Mouse (Mus musculus): ENCODE measurements around the gene Grin1.

The Grin1 gene

GRCm38 (mm10) chr2:25287927-25288649 is 30.9 kb downstream of the Grin1 start, which contains the start of gene Tmem210:
Gene Tmem210 (plus strand): TSS chr2:25288145.
- no peak for DNase-seq (ENCODE audit: low read depth, low spot score)

- no peak for DNase-seq (ENCODE audit: low read depth, low spot score)
Observed at GRCm38 (mm10) chr2:25286837-25287636, 31.9 kb downstream of the Grin1 start.

- no peak for DNase-seq (ENCODE audit: low read depth, low spot score)
Observed at GRCm38 (mm10) chr2:25286314-25286713, 32.7 kb downstream of the Grin1 start.

- DNase-seq (ENCODE audit: low read depth, low spot score) = no peak
Observed at GRCm38 (mm10) chr2:25285551-25285950, 33.4 kb downstream of the Grin1 start.

- peak; percentile 89 for DNase-seq (ENCODE audit: low read depth, low spot score)
Observed at GRCm38 (mm10) chr2:25278928-25279882, 39.8 kb downstream of the Grin1 start.

GRCm38 (mm10) chr2:25273010-25273409 is 46.0 kb downstream of the Grin1 start:
- DNase-seq (ENCODE audit: low read depth, low spot score) = no peak

- no peak for DNase-seq (ENCODE audit: low read depth, low spot score)
Observed at GRCm38 (mm10) chr2:25272515-25272914, 46.5 kb downstream of the Grin1 start.

- peak; percentile 99 for DNase-seq (ENCODE audit: low read depth, low spot score)
Observed at GRCm38 (mm10) chr2:25271827-25272511, 47.0 kb downstream of the Grin1 start, which contains the start of the genes Ssna1 and Anapc2. Gene Ssna1 (minus strand): TSS chr2:25272438. Gene Anapc2 (plus strand): TSS chr2:25272478.

GRCm38 (mm10) chr2:25267746-25268309 is 51.2 kb downstream of the Grin1 start:
- DNase-seq (ENCODE audit: low read depth, low spot score) = no peak

- no peak for DNase-seq (ENCODE audit: low read depth, low spot score)
Observed at GRCm38 (mm10) chr2:25267241-25267640, 51.7 kb downstream of the Grin1 start.

GRCm38 (mm10) chr2:25266720-25267119 is 52.3 kb downstream of the Grin1 start:
- DNase-seq (ENCODE audit: low read depth, low spot score) = no peak

GRCm38 (mm10) chr2:25265897-25266656 is 52.9 kb downstream of the Grin1 start:
- no peak for DNase-seq (ENCODE audit: low read depth, low spot score)

- DNase-seq (ENCODE audit: low read depth, low spot score) = no peak
Observed at GRCm38 (mm10) chr2:25264851-25265250, 54.1 kb downstream of the Grin1 start.

GRCm38 (mm10) chr2:25264286-25264660 is 54.7 kb downstream of the Grin1 start:
- DNase-seq (ENCODE audit: low read depth, low spot score) = no peak

GRCm38 (mm10) chr2:25263623-25264285 is 55.2 kb downstream of the Grin1 start:
- no peak for DNase-seq (ENCODE audit: low read depth, low spot score)

- peak; percentile 81 for DNase-seq (ENCODE audit: low read depth, low spot score)
Observed at GRCm38 (mm10) chr2:25262795-25263622, 56.0 kb downstream of the Grin1 start.

GRCm38 (mm10) chr2:25262291-25262767 is 56.7 kb downstream of the Grin1 start, which contains the start of gene Tprn:
Gene Tprn (plus strand): TSS chr2:25262618.
- peak; percentile 96 for DNase-seq (ENCODE audit: low read depth, low spot score)

- no peak for DNase-seq (ENCODE audit: low read depth, low spot score)
Observed at GRCm38 (mm10) chr2:25261870-25262269, 57.1 kb downstream of the Grin1 start.
